Mouse (Mus musculus) frontal cortex, postnatal 14 days (tissue): ENCODE results near the gene Atg9a.

Experiments
- DNase-seq, 2 experiments: peaks; one replicate each; pipeline ENCODE4 v3.0.0; 2022; ENCODE audit warnings: low spot score in 2 of 2

The Atg9a gene

DNA sequence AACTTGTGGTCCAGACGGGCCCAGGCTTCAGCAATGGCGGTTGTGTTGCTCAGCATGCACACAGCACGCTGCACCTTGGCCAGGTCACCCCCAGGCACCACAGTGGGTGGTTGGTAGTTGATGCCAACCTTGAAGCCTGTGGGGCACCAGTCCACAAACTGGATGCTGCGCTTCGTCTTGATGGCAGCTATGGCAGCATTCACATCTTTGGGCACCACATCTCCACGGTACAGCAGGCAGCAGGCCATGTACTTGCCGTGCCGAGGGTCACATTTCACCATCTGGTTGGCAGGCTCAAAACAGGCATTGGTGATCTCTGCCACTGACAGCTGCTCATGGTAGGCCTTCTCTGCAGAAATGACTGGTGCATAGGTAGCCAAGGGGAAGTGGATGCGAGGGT lies 23.8 kb upstream of the Atg9a start:
- DNase-seq = no peak

DNA sequence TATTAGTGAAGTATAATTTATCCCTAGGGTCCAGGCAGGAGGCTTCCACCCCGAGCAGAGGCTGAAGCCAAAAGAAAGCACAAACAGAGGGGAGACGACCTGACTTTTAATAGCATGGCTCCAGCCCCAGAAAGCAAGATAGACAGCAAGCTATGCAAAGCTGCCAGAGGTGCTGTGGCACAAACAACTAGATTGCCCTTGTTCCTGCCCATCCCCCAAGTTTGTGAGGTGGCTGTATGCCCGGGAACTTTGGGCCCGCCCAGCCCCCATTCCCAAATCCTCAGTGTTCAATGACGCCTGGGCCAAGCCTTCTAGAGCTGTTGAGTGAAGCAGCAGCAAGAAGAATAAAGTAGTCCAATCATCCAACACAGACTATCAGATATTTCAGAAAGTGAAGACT lies 22.9 kb upstream of the Atg9a start:
- peak in 1 of 2 experiments; percentile 65 for DNase-seq

DNA sequence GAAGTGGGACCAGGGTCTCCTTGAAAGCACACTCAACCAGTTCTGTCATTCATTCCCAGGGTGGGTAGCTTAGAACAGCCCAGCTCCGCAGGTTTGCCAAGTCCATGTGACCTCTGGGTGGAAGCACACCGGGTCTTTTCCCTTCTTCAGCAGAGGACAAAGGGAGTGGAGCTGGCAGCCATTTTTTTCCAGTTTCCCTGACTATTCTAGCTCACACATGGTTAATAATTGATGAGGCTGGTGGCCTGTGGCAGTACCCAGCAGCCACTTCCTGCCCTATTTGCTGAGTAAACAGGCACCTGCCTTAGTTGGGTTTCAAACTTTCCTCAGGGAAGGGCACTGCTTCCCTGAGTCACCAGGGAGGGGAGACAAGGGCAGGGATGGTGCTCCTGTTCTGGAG lies 22.4 kb upstream of the Atg9a start:
- no peak for DNase-seq

DNA sequence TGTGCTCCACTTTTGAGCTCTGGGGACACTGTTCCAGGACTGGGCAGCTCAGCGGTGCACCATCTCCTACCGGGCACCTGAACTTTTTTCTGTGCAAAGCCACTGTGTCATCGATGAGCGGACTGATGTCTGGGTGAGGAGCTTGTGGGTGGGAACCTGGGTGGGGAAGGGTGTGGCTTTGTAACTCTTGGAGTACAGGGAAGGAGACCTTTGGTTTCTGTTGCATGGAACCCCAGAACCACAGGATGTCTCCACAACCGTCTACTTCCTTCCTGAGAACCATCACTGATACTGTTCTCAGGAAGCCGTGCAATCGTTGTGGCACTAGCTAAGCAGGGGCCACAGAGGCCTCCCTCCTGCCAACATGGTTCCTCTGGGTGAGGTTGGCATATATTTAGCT lies 21.1 kb upstream of the Atg9a start:
- DNase-seq = no peak

DNA sequence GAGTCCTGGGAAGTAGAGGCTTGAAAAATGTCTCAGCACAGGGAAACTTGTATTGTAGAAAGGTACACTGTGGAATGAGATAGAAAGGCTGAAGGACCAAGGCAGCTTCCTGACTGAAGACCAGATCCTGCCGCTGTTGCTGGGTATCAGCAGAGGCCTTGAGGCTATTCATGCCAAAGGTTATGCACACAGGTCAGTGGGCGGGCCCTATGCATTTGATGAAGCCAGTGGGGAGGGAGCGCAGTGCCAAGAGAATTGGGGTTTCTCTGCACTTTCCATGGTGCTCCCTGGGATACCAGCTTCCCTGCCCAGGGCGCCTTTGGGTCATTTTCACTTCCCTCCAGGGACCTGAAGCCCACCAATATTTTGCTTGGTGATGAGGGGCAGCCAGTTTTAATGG lies 20.5 kb upstream of the Atg9a start:
- no peak for DNase-seq

DNA sequence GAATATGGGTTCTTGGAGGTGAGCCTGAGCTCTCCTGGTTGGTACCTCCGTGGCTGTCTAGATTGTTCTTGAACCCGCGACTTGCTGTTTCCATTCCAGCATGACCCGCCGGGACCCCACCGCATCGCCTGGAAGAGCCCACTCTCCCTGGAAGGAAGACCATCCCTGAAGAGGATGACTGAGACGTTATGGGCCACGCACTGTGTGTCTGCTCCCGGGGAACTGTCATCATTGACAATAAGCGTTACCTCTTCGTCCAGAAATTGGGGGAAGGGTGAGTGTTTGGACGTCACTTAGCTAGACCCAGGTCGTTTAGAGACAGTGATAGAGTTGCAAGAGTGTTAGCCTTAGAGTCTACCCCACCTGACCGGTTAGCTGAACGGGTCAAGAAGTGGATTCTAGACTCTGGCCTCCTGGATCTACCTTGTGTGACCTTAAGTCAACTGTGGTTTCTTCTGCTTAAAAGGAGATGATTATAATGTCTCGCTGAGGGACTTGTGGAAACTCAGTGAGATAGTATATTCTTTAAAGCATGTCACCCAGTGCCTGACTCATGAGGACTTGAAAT lies 19.2 kb upstream of the Atg9a start:
- no peak for DNase-seq

DNA sequence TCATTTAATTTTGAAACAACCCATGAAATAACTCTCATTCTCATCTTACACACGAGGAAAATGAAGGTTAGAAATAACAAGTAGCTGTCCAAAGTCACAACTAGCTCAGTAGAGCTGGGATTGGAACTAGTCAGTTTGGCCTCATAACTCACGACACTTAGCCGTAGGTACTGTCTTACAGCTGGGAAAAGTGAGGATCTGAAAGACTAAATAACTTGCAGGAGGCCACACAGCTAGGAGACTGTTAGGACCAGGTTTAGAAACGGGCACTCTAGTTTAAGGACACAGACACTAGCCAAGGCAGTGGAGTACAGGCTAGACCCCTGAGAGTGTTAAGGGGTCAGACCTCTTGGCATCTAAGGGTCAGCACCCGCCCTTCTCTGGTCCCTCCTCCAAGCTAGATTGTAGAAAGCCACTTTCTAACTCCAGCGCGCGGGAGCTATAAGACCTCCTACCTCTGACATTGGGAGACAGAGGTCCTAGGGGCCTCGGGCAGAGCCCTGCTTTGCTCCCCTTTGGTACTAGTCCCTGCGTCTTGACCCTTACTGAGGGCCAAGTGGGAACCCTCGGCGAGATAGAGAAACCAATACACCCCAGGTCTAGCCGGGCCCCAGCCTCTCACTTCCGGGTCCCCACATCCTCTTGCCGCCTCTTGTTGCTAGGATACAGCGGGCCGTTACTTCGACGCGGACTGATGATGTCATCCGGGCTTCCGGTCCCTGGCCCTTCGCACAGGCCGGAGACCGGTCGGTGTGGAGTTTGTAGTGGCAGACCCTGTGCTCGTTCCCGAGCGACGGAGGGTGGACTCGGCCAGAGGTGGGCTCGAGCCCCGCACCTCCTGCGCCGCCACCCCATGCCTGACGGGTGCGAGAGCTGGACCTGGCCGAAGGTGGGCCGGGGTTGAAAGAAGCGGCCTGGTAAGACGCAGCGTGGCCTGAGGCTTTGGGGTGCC lies 18.4 kb upstream of the Atg9a start, which contains the start of the genes Glb1l and Stk16:
Gene Glb1l, minus strand, starts transcription at position 678 of the 952 bp plus-strand sequence.
Gene Stk16, plus strand, starts transcription at position 703 of the 952 bp plus-strand sequence.
- DNase-seq = peak; percentile 90 to 95

DNA sequence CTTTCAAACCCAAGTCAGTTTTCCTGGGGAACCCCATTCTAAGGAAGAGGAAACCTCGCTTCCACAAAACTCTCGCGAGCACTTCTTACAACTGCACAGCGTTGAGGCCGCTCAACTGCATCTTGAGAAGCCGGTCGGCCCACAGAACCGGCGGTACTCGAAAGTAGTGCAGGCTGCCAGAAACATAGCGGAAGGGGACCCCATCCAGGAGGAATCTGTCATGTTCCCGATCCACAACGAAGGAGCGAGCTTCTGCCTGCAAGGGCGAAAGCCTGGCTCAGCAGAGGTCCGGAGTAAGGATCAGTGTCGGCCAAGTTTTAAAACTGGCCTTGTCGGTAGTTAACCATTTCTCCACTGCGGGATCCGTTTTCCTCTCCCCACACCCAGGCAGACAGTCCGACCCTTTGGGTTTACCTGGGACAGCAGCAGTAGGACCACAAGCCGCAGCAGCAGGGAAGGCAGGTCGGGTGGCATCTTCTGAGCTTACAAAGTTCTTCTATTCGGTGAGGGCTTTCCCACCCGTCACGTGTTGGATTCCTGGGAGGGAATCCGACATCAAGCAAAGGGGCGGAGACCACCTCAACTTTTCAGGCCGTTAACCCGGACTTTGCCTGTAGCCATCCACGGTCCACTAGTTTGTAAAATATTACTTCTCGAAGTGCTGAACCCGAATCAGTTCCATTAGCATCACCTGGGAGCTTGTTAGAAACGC lies 17.1 kb upstream of the Atg9a start:
- no peak for DNase-seq

DNA sequence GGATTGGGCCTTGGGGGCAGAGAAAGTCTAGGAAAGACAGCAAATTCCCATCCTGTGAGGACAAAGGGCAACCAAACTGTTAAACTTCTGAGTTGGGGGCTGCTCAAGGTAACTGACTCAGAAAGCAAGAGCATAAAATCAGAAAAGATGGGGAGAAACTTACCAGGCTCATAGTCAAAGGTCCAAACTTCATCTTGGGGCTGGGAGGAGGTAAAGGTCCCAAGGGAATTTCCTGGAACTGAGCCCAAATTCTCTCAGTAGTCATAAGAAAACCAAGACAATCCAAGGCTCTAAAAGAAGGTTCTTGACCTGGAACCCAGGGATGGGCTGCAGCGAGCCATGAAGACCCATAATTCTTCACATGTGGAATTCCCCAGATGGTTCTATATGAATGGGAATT lies 9.2 kb upstream of the Atg9a start:
- no peak for DNase-seq

DNA sequence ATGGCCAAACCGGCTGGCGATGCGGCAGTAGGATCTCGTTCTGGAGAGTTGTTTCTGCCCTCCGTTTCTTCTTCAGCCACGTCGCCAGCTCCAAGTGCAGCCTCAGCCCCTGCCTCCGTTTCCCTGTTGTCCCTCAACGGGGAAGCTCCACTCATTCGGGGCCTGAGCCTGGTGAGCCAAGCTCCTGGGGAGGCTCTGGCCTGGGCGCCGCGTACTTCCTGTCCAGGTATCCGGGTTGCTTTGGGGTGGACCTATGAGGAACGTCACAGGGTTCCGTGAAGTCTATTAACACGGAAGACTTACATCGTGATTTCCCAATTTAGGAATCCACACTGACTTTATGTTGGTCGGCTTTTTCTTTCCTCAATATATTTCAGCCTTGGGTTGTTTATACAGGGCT lies 456 bp upstream of the Atg9a start:
- no peak for DNase-seq

DNA sequence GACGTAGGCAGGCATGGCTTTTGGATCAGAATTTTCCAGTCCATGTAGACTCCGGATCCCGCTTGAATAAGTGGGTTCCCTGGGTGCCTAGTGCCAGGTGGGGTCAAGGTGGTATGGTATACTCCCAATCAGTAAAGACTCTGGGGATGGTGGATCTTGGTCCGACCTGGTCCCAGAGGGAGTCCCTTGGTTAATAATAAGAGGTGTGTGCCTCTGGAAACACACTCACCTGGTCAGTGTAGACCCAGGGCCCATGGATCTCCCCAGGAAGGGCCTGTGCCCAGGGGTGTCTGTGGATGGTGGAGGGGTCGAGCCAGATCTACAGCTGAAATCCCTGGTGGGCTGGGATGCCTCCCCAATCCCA lies 756 bp downstream of the Atg9a start:
- DNase-seq = no peak

DNA sequence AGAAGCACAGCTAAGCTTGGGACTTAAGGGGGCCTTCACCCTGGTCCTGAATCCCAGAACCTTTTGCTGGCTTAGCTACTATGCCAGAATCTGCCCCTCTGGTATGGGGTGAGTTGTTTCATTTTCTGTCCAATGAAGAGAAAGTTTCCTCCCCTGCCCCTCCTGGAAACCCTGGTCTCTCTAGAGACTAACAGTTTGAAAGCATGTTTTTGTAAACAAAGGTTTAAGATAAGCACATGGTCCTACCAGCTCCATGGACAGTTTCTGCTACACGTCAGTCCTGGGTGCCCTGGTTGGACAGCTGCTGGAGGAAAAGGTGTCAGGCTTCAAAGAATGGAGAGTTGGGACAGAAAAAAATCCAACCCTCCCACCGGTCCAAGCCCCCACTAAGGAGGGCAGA lies 1.4 kb downstream of the Atg9a start:
- no peak for DNase-seq

DNA sequence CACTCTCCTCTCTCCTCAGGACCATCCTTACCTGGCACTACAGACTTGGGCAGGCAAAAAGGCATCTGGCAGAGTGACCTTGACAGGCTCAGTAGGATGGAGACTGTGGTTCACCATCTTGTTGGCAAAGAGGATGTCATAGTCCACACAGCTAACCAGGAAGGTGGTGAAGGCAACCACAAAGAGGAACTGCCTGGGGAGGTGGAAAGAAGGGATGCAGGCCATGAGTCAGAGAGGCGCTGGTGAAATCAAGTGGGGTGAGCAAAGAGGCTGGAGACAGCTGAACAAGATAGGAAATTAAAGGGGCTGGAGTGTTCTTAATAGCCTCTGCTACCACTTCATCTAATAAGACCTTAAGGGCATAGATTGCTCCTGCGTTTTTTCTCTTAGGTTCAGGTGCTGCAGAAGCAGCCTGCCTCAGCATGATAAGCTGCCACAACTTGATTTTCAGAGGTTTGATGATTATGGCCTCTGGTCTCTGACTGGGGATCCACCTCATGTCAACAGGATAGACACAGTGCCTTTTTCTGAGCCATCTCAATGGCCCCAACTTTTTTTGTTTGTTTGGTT lies 4.0 kb downstream of the Atg9a start:
- DNase-seq = no peak

DNA sequence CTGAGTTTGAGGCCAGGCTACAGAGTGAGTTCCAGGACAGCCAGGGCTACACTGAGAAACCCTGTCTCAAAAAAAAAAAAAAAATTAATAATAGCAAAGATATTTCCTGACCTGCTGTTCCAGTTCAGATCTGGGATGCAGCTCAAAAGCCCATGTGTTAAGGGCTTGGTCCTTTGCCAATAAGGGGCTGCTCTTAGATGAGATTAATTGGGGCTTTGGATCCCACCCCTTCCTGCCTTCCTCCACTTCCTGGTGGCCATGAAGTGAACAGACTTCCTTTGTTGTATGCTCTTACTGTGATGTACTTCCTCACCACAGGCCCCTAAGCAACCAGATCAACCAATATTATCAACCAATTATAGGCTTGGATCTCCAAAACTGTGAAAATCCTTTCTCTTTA lies 4.9 kb downstream of the Atg9a start:
- no peak for DNase-seq

DNA sequence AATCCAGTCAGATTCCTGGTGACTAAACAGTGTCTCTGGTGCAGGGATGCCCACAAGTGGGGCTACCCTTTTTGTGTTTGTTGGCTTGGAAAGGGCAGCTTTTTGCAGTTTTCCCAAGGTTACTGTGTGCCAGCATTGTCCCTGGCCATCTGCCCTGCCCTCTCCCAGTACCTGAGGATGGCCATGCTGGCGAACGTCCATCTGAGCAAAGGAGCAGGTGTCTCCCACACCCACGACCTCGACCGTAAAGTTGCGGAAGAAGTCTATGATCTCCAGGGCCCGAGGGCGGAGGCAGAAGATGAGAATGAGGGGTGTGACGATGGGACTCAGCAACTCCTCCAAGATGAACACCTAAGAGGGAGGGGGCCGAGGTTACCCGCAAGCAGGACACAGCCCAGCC lies 6.5 kb downstream of the Atg9a start:
- DNase-seq = no peak

DNA sequence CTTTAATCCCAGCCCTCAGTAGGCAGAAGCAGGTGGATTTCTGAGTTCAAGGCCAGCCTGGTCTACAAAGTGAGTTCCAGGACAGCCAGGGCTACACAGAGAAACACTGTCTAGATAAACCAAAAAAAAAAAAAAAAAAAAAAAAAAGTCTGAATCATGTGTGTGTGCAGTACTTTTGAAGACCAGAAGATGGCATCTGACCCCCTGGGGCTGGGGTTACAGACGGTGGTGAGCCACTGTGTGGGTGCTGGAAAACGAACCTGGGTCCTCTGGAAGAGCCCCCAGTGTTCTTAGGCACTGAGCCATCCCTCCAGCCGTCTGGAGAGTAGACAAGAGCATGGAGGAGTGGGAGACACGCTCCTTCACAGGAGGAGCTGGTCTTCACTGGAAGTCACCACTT lies 9.8 kb downstream of the Atg9a start:
- no peak for DNase-seq

DNA sequence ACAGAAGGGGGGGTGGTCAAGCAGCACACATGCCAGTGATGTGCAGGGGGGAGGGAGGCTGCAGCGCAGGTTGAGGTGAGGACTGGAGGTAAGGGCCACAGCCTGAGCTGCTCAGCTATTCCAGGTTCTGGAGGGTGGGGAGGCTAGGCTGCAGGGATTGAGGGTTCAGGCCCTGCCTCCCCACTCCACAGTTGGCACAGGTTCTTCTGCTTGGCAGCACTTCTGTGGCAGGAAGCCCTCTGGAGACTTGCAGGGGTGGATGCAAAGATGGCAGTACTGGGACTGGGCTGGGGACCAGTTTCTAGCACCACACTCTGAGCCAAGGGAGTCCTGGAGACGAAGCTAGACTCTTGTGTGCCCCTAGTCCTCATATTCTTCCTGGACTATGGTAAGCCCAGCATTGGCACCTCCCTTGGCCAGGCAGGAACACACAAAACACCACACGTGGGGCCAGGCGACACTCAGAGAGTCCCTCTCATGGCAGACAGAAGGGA lies 10.6 kb downstream of the Atg9a start:
- DNase-seq = no peak

DNA sequence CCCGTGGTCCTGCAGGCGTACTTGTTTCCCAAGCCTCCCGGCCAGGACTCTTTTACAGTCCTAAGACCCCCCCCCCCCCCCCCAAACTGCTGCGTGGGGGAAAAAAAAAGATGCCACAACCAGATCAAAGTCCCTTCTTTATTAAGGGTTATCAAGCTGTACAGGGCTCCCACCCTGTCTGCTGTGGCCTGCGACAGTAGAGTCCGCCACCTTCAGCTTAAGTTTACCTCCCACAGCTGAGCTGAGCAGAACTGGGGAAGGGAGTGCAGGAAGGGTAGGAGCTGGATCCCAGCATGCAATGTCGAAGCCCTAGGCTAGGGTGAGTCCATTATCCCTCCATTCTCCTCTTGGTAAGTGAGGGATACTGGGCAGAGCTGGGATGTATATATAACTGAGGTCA lies 11.3 kb downstream of the Atg9a start:
- DNase-seq = no peak

DNA sequence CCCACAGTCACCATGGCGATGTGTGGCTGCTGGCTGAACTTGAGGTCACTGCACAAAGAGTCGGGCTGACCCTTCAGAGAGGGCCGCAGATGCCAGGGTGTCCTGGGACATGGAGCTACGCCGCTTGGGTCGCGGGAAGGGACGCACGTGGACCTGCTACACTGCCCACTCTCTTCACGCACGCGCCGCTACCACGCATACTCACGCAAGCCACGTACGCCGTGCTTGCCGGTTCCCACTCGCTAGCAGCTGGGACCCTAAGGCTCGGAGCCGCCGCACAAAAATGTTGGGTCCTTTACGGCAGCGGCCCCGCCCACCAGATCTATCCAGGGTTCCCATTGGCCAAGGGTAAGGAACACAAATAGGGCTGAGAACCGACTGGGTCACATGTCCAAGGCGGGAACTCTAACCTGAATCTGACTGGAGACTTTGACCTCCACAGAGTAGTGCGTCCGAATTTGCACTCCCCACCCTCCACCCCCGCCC lies 11.8 kb downstream of the Atg9a start, which contains the start of gene Abcb6:
Gene Abcb6, minus strand, starts transcription at position 288 of the 486 bp plus-strand sequence.
- DNase-seq = peak; percentile 91 to 93

DNA sequence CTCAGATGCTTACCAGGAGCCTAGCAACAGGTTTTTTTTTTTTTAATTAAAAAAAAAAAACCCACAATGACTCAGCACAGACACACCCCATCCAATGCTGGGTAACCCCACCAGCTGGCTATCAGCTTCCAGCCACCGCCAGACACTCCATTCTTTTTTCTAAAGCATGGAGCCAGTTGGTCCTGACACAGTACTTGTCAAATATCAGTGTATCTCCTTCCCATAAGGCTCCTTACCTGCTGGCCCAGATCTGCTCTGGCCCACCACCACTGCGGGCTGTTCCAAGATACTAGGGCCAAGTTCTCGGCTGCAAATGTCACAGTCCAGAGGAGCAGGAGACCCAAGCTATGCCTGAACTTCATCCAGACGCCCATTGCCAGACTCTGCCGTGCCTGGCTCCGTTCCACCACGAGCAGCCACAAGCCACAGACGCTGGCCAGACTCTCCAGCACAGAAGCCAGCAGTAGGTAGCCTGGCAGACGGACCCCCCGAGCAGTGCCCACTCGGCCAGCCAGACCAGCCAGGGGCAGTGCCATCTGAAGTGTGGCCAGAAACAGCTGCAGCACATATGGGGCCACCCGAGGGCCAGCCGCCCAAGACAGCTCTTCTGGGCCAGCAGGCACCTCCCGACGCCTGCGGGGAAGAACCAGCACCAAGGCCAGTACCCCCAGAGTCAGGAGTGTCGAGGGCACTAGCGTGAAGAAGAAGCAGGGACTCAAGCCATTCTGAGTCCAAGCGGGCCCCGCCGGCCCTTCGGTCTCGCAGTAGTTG lies 12.5 kb downstream of the Atg9a start:
- DNase-seq = peak; percentile 38 to 45
